Mouse (Mus musculus) liver, adult 2 months (tissue): ENCODE results near the gene Akr1b3.

Experiments used
- CTCF ChIP-seq: fragments of 200-500 bp; IDR thresholded peaks from 2 replicates; pipeline ENCODE4 v1.5.1; 2011; ENCODE audit warnings: low read depth, low read length, control low read depth
- POLR2A ChIP-seq: fragments of 200-500 bp; IDR thresholded peaks from 2 replicates; pipeline ENCODE4 v1.6.1; 2011; ENCODE audit warnings: low read length, control low read depth; ENCODE audit not compliant: insufficient read depth; ENCODE audit errors: extremely low read depth

GRCm38 (mm10) chr6:34352401-34352800, 35.1 kb upstream of the Akr1b3 start:
- TF ChIP-seq CTCF = no peak
- no peak for TF ChIP-seq POLR2A
